Mouse (Mus musculus) inflammation-experienced regulatory T-cells (primary cell): ENCODE measurements around the gene Ctsw. TPM values are rescaled to one million over a fixed set of nuclear protein-coding genes. Genes with fewer than 3 reads are reported as not detected.

Source experiments
- polyA plus RNA-seq, 2 experiments: library from polyadenylated mRNA; unstranded; fragments of 100-300 nt; shearing (Covaris generic); gene quantifications; one replicate each; pipeline ENCODE4 v1.2.1; 2017

Gene Ctsw
- 100 to 1,000 TPM; 127 to 211 TPM for polyA plus RNA-seq

GRCm38 (mm10) chr19:5468374-5468773 lies at the start of gene Ctsw:
TSS of gene Ctsw (minus strand) at chr19:5468507.

GRCm38 (mm10) chr19:5510031-5511026 lies 42.0 kb upstream of the Ctsw start, which contains the start of gene Snx32:
TSS of gene Snx32 (minus strand) at chr19:5510538.

GRCm38 (mm10) chr19:5503687-5504086 lies 35.4 kb upstream of the Ctsw start, which contains the start of gene 1700020D05Rik:
TSS of gene 1700020D05Rik (minus strand) at chr19:5503787.

GRCm38 (mm10) chr19:5490313-5490897 lies 22.1 kb upstream of the Ctsw start, which contains the start of gene Cfl1:
TSS of gene Cfl1 (plus strand) at chr19:5490455.

GRCm38 (mm10) chr19:5487768-5488550 lies 19.7 kb upstream of the Ctsw start, which contains the start of gene Mus81:
TSS of gene Mus81 (minus strand) at chr19:5488402.

GRCm38 (mm10) chr19:5473720-5474119 lies 5.4 kb upstream of the Ctsw start, which contains the start of gene Efemp2:
TSS of gene Efemp2 (plus strand) at chr19:5473954.

GRCm38 (mm10) chr19:5460465-5460911 lies 7.8 kb downstream of the Ctsw start, which contains the start of gene Fibp:
TSS of gene Fibp (plus strand) at chr19:5460615.

GRCm38 (mm10) chr19:5457746-5458442 lies 10.4 kb downstream of the Ctsw start, which contains the start of gene Ccdc85b:
TSS of gene Ccdc85b (minus strand) at chr19:5457894.

GRCm38 (mm10) chr19:5447515-5448353 lies 20.6 kb downstream of the Ctsw start, which contains the start of gene Fosl1:
TSS of gene Fosl1 (plus strand) at chr19:5447547.

GRCm38 (mm10) chr19:5424782-5425741 lies 43.2 kb downstream of the Ctsw start, which contains the start of the genes Drap1 and AI837181:
TSS of gene Drap1 (minus strand) at chr19:5424979.
TSS of gene AI837181 (plus strand) at chr19:5425144.

Other genes starting within 250 kb of the Ctsw start
- 100 to 1,000 TPM; 106 to 118 TPM for gene Pacs1, start 195.4 kb downstream of the Ctsw start, polyA plus RNA-seq
- 100 to 1,000 TPM; 329 to 399 TPM for gene Sf3b2, start 173.1 kb downstream of the Ctsw start, polyA plus RNA-seq
- under 1 TPM; 0.23 to 0.51 TPM for gene Gal3st3, start 170.2 kb downstream of the Ctsw start, polyA plus RNA-seq
- not detected for gene Catsper1, start 132.8 kb downstream of the Ctsw start, polyA plus RNA-seq
- 1 to 10 TPM; 1.8 to 3.6 TPM for gene Cst6, start 118.9 kb downstream of the Ctsw start, polyA plus RNA-seq
- 10 to 100 TPM; 54.9 to 70.9 TPM for gene Eif1ad, start 101.8 kb downstream of the Ctsw start, polyA plus RNA-seq
- 100 to 1,000 TPM; 233 to 287 TPM for gene Banf1, start 101.3 kb downstream of the Ctsw start, polyA plus RNA-seq
- 100 to 1,000 TPM; 200 to 224 TPM for gene Sart1, start 79.8 kb downstream of the Ctsw start, polyA plus RNA-seq
- under 1 TPM; 0.61 to 0.80 TPM for gene Tsga10ip, start 66.0 kb downstream of the Ctsw start, polyA plus RNA-seq
- gene Drap1, start 43.5 kb downstream of the Ctsw start, polyA plus RNA-seq = 100 to 1,000 TPM; 196 to 206 TPM
- gene AI837181, start 43.4 kb downstream of the Ctsw start, polyA plus RNA-seq = 10 to 100 TPM; 27.7 to 34.4 TPM
- gene Fosl1, start 21.0 kb downstream of the Ctsw start, polyA plus RNA-seq = 1 to 10 TPM in 1 of 2 experiments, not detected in 1; 2.1 TPM
- 10 to 100 TPM; 11.6 to 13.7 TPM for gene Ccdc85b, start 10.6 kb downstream of the Ctsw start, polyA plus RNA-seq
- gene Fibp, start 7.9 kb downstream of the Ctsw start, polyA plus RNA-seq = 100 to 1,000 TPM; 133 to 135 TPM
- 1 to 10 TPM; 1.1 to 2.2 TPM for gene Efemp2, start 5.4 kb upstream of the Ctsw start, polyA plus RNA-seq
- gene Mus81, start 19.9 kb upstream of the Ctsw start, polyA plus RNA-seq = 10 to 100 TPM; 57.6 to 65.5 TPM
- 1,000 to 10,000 TPM; 3,119 to 3,710 TPM for gene Cfl1, start 21.9 kb upstream of the Ctsw start, polyA plus RNA-seq
- gene 1700020D05Rik, start 35.3 kb upstream of the Ctsw start, polyA plus RNA-seq = under 1 TPM; 0.25 to 0.28 TPM
- 10 to 100 TPM; 17.2 to 20.0 TPM for gene Snx32, start 42.0 kb upstream of the Ctsw start, polyA plus RNA-seq
- 1 to 10 TPM in 1 of 2 experiments, under 1 TPM in 1; 0.20 to 4.2 TPM for gene Ovol1, start 92.1 kb upstream of the Ctsw start, polyA plus RNA-seq
- 10 to 100 TPM; 16.0 to 19.1 TPM for gene Ap5b1, start 99.5 kb upstream of the Ctsw start, polyA plus RNA-seq
- gene Rnaseh2c, start 133.4 kb upstream of the Ctsw start, polyA plus RNA-seq = 100 to 1,000 TPM; 142 to 162 TPM
- 10 to 100 TPM; 45.4 to 62.9 TPM for gene Kat5, start 141.7 kb upstream of the Ctsw start, polyA plus RNA-seq
- gene Rela, start 169.0 kb upstream of the Ctsw start, polyA plus RNA-seq = 100 to 1,000 TPM; 169 to 173 TPM
- 100 to 1,000 TPM; 213 to 259 TPM for gene Sipa1, start 195.2 kb upstream of the Ctsw start, polyA plus RNA-seq
- gene Map3k11, start 220.2 kb upstream of the Ctsw start, polyA plus RNA-seq = 10 to 100 TPM; 65.0 to 66.0 TPM
- gene Pcnx3, start 220.4 kb upstream of the Ctsw start, polyA plus RNA-seq = 10 to 100 TPM; 44.8 to 55.5 TPM
- 1 to 10 TPM; 1.9 to 6.6 TPM for gene Kcnk7, start 235.9 kb upstream of the Ctsw start, polyA plus RNA-seq